Mouse (Mus musculus): ENCODE results near the gene Sdk1. TPM values are rescaled to one million over a fixed set of nuclear protein-coding genes. Genes with fewer than 3 reads are reported as not detected.

Sdk1 gene
- total RNA-seq, 2 experiments from 2014 or later: 8.1 to 8.2 TPM

GRCm38 (mm10) chr5:141317095-141317494, 75.8 kb downstream of the Sdk1 start:
- no peak for DNase-seq (ENCODE audit: extremely low spot score in 1 of 2, low spot score in 1 of 2)

- DNase-seq (ENCODE audit: extremely low spot score in 1 of 2, low spot score in 1 of 2): no peak
These were observed 83.6 kb downstream of the Sdk1 start for GRCm38 (mm10) chr5:141324910-141325309.

- DNase-seq (ENCODE audit: extremely low spot score in 1 of 2, low spot score in 1 of 2): no peak
These were observed 103.1 kb downstream of the Sdk1 start for GRCm38 (mm10) chr5:141344376-141344775.

GRCm38 (mm10) chr5:141345476-141345875, 104.2 kb downstream of the Sdk1 start:
- no peak for DNase-seq (ENCODE audit: extremely low spot score in 1 of 2, low spot score in 1 of 2)

GRCm38 (mm10) chr5:141362676-141363075, 121.4 kb downstream of the Sdk1 start:
- no peak for DNase-seq (ENCODE audit: extremely low spot score in 1 of 2, low spot score in 1 of 2)

- no peak for DNase-seq (ENCODE audit: extremely low spot score in 1 of 2, low spot score in 1 of 2)
These were observed 122.7 kb downstream of the Sdk1 start for GRCm38 (mm10) chr5:141363956-141364355.

GRCm38 (mm10) chr5:141368567-141368966, 127.3 kb downstream of the Sdk1 start:
- no peak for DNase-seq (ENCODE audit: extremely low spot score in 1 of 2, low spot score in 1 of 2)

GRCm38 (mm10) chr5:141374797-141375196, 133.5 kb downstream of the Sdk1 start:
- no peak for DNase-seq (ENCODE audit: extremely low spot score in 1 of 2, low spot score in 1 of 2)

GRCm38 (mm10) chr5:141379836-141380773, 138.8 kb downstream of the Sdk1 start:
- DNase-seq (ENCODE audit: extremely low spot score in 1 of 2, low spot score in 1 of 2): no peak

- no peak for DNase-seq (ENCODE audit: extremely low spot score in 1 of 2, low spot score in 1 of 2)
These were observed 139.5 kb downstream of the Sdk1 start for GRCm38 (mm10) chr5:141380774-141381156.

GRCm38 (mm10) chr5:141381581-141381980, 140.3 kb downstream of the Sdk1 start:
- DNase-seq (ENCODE audit: extremely low spot score in 1 of 2, low spot score in 1 of 2): no peak

- no peak for DNase-seq (ENCODE audit: extremely low spot score in 1 of 2, low spot score in 1 of 2)
These were observed 141.1 kb downstream of the Sdk1 start for GRCm38 (mm10) chr5:141382246-141382835.

GRCm38 (mm10) chr5:141388451-141388850, 147.2 kb downstream of the Sdk1 start:
- no peak for DNase-seq (ENCODE audit: extremely low spot score in 1 of 2, low spot score in 1 of 2)

- DNase-seq (ENCODE audit: extremely low spot score in 1 of 2, low spot score in 1 of 2): no peak
These were observed 149.3 kb downstream of the Sdk1 start for GRCm38 (mm10) chr5:141390541-141390940.

GRCm38 (mm10) chr5:141391153-141391552, 149.9 kb downstream of the Sdk1 start:
- no peak for DNase-seq (ENCODE audit: extremely low spot score in 1 of 2, low spot score in 1 of 2)

- DNase-seq (ENCODE audit: extremely low spot score in 1 of 2, low spot score in 1 of 2): no peak
These were observed 152.6 kb downstream of the Sdk1 start for GRCm38 (mm10) chr5:141393846-141394245.

- DNase-seq (ENCODE audit: extremely low spot score in 1 of 2, low spot score in 1 of 2): no peak
These were observed 153.3 kb downstream of the Sdk1 start for GRCm38 (mm10) chr5:141394586-141394985.

GRCm38 (mm10) chr5:141403741-141404140, 162.5 kb downstream of the Sdk1 start:
- no peak for DNase-seq (ENCODE audit: extremely low spot score in 1 of 2, low spot score in 1 of 2)

- DNase-seq (ENCODE audit: extremely low spot score in 1 of 2, low spot score in 1 of 2): no peak
These were observed 163.4 kb downstream of the Sdk1 start for GRCm38 (mm10) chr5:141404651-141405050.

- DNase-seq (ENCODE audit: extremely low spot score in 1 of 2, low spot score in 1 of 2): no peak
These were observed 165.6 kb downstream of the Sdk1 start for GRCm38 (mm10) chr5:141406926-141407325.

- no peak for DNase-seq (ENCODE audit: extremely low spot score in 1 of 2, low spot score in 1 of 2)
These were observed 171.7 kb downstream of the Sdk1 start for GRCm38 (mm10) chr5:141413013-141413412.

All from layer of hippocampus, postnatal 25 days (tissue).